Mouse (Mus musculus): ENCODE measurements around the gene Trmt61a.
"Not testable (repeated sequence)": the region's sequence is repeated elsewhere in the genome, so short reads cannot be mapped to it uniquely, and the experiment has no call there.

The Trmt61a gene

DNA sequence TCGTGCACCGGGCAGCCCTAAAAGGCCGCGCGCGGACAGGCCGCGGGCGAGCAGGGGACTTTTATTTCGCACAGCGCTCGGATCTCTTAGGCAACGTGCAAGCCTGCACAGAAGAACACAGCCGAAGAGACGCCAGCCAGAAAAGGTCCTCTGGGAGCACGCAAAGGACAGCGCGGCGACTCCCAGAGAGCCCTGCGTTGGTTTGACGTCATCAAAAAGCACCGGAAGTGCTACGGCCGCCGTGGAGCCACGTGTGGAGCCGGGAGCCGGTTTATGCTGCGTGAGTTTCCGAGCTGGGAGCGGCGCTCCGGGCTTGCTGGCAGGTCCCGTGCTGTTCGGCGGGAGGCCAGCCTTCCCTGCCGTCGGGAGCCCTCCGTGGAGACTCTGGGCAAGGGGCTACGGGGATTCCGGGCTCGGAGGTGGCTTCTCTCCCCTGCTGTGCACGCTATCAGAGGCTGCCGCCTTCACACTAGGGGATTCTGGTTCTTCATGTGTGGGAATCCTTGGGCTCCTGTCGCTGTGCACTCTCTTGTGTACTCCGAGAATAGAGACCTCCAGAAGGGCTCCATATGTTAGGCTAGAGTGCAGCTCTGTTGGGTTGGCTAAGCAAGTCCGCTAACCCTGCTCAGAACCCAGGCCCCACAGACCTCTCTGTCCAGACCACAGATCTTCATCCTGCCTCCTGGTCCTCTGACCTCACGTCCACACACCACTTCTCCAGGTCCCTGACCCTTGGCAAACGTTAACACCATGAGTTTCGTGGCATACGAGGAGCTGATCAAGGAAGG is at the start of gene Trmt61a:
TSS of gene Trmt61a (plus strand) at position 224 of the 788 bp plus-strand sequence.
- peak; percentile 83 to 84 for DNase-seq

DNA sequence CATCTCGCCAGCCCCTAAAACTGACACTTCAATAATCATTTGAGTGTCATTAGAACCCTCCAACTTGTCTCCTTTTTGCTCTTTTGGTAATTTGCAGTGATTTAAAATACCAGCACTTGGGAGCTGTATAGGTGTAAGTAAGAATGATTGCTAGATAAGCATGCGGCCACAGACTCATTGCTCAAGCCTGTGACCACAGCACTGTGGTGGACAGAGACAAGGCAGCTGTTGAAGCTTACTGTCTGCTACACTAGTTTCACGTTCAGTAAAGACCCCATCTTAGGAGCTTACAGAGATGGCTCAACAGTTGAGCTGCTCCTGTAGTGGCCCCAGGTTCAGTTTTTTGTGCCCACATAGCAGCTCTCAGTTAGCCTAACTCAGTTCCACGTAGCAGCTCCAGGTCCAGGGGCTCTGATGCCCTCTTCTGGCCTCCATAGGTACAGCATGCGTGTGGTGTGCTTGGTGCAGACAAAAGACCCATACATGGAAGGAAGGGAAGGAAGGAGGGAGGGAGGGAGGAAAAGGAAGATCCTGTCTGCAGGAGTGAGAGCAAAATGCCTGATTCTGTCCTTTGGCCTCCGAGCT is 29.8 kb upstream of the Trmt61a start:
- DNase-seq, result peak; percentile 48 to 53

DNA sequence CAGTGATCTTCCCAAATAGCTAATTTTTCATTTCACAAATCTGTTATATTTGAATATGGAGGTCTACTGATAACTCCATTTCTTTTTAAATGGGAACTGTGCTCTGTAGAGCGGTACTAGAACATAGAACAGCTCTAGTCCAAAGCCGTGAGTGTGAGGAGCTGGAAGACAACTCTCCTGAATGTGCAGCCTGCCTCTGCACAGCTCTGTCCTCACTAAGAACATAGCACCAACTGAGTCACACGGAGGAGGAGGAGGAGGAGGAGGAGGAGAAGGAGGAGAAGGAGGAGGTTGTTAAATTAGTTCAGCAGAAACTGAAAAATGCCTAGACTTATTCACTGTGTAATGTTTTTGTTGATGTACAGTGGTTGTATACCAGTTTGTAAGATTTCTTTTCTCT is 25.0 kb upstream of the Trmt61a start:
- DNase-seq, result no peak

DNA sequence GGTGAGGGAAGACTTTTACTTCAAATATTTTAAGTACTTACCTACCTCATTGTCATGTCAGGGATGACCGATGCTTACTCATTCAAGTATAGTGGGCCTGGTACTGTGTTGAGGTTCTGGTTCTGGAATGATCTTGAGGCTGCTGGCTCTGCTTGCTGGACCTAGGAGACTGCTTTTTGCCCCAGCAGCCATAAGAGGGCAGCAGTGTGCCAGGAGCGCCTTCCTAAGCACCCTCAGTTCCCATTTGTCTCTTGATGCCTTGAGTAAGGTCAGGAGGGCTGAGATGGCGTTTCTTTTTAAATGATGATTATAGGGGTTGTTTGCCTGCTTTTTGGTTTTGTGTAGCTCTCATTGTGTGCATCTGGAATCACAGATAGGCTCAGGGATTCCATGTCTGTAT is 24.5 kb upstream of the Trmt61a start:
- DNase-seq, result peak; percentile 42 to 47

DNA sequence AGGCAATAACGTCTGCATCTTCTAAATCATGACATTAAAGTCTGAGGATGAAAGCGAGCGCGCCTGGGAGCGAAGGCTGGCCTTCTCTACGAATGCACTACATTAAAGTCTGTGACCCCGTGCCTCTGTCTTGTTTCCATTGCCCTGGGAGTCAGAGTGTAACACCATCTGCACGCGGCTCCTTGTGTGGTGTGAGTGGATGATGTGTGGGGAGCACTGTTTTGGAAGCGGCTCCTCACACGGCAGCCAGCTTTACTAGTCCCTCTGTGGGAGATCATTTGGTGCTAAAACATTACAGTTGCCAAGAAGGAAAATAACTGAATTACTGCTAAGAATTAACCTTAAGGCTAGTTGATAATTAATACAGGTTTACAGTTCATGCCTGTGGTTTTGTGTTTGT is 22.2 kb upstream of the Trmt61a start:
- no peak for DNase-seq

DNA sequence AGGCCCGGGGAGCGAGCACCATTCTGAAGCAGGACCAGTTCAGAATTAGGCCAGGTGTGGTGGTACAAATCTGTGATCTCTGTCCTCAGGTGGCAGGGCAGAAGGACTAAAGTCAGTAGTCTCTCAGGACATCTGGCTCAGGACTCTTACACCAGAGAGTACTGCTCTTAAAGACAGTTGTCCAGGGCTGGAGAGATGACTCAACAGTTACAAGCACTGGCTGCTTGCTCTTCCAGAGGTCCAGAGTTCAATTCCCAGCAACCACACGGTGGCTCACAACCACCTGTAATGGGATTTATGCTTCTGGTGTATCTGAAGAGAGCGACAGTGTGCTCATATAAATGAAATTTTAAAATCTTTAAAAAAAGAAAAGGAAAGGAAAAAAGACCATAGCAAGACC is 18.6 kb upstream of the Trmt61a start:
- no peak for DNase-seq

DNA sequence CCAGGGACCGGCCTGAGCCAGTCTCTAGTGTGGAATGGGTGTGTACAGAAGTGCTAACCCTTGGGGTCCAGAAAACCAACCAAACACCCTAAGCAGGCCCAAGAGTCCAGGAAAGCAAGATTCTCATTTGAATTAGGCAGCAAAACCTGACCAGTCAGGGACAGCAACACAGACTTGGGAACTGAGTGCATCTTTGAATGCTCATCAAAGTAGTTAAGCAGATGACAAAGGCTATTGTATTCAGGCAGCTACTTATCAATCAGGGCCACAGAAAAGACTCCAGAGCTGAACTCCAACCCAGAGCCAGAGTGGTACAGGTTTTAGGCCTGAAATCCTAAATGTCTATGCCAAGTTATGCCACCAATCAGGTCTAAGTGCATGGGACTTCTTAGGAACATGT is 17.3 kb upstream of the Trmt61a start:
- DNase-seq, result no peak

DNA sequence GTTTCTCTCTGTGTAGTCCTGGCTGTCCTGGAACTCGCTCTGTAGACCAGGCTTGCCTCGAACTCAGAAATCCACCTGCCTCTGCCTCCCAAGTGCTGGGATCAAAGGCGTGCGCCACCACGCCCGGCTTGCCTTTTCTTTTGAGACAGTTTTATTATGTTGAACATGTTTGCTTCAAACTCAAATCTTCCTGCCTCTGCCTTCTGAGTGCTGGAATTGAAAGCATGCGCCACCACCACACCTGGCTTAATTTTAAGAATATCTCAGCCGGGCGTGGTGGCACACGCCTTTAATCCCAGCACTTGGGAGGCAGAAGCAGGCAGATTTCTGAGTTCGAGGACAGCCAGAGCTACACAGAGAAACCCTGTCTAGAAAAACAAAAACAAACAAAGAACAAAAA is 16.4 kb upstream of the Trmt61a start:
- not testable (repeated sequence) for DNase-seq

DNA sequence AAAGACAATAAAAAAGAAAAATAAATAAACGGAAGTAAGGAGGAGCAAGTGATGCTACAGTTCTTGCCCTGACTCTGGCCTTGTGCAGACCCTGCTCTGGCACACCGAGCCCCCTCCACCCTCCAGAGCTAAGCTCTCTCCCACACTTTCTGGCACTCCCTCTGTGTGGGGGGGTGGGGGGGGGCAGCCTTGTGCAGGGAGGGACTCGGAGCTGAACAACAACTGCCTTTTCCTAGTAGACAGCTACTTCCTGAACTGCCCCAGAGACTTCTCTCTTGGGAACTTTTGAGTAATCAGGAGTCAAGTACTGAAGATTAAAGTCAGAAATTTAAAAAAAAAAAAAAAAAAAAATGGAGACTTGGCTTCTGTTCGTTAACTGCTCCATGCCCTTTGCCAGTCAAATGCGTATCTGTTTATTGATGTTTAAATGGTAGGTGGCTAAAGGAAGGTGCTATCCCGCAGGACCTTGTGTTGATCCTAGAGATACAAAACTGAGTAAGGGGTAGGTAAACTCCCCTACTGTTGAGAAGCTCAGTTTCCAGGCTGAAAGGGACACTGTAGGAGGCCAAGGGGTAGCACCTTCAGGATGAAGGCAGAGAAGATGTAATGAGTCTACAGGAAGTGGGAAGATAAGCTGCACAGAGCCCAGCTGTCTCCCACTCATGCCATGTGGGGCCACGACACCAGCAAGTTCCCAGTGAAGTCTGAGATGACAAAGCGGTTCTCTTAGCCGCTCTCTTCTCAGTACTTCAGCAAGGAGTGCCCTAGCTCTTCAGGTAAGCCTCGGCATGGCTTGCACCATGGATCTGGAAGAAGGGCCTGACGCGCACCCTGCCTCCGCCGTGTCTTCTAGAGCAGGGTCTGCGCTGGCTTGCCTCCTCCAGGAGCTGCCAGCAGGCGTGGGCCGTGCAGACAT is 14.4 kb upstream of the Trmt61a start:
- DNase-seq, result no peak

DNA sequence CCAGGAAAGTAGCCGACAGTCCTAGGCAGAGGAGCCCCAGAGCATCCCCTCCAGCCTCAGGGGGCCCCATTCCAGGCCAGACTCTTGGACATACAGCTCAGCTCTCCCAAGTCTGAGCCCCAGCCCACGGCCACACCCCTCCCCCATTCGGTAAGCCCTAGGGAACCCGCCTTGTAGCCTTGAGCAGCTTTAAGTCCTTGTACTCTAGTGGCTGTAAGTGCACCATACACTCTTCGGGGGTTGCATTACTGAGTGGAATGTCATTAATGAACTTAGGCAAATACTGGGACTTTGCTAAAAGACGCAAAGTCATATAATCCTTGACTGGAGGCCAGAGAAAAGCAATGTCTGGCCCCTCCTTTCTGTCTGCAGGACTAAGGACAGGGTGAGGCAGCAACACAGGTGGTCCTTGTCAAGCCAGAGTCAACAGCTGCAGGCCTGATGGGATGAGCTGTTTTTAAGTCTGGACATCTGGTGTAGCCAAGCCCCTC is 13.7 kb upstream of the Trmt61a start:
- no peak for DNase-seq

DNA sequence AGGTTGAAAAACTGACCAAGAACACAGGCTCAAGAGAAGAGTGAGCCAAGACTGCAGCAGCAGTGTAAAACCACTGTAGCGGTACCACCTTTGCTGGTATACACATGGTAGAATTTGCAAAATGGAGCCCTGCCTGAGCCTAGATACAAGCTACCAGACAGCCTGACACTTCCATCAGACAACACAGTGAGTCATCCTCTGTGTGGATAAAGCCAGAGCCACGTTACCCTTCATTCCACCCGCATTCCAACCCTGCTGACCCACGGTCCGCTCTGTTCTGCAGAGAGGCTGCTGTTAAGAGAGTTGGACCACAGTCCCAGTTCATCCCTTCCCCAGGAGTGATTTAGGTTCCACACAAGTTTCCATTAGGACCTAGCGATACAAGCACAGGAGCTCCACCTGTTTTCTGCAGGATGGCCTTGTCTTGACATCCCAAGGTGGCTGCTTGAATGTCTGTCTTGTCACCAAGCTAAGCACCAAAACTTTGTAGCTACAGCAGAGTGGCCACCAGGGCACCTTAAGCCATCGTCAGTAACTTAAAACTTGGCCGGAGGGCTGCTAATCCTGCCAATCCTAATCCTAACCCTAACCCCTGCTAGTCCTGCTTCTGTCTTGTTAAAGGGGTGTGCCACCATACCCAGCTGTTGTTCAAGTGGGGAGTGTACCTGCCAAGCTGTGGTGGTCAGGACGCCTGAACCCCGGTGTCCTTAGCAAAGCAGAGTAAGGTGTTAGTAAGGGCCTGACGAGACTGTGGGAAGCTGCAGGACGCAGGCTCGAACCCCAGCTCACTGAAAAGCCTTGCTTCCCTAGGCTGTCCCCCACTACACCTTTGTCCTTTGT is 12.6 kb upstream of the Trmt61a start:
- DNase-seq, result no peak

DNA sequence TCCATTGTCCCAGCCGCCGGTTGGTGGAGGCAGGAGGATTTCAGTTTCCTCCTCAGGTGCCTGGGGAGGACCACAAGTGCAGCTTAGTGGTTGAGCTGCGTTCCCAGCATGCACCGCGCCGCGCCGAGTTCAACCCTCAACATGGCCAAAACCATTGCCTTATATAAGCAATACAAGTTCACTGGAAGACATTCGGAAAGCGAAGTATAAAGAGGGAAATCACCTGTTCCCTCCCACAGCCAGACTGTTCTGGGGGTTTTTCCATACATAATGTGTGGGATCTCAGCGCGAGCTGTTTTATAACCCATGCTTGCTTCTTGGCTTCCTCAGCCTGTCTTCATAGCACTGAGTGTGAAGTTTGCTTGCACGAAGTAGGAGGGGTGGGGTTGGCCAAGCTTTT is 11.5 kb upstream of the Trmt61a start:
- DNase-seq, result no peak

DNA sequence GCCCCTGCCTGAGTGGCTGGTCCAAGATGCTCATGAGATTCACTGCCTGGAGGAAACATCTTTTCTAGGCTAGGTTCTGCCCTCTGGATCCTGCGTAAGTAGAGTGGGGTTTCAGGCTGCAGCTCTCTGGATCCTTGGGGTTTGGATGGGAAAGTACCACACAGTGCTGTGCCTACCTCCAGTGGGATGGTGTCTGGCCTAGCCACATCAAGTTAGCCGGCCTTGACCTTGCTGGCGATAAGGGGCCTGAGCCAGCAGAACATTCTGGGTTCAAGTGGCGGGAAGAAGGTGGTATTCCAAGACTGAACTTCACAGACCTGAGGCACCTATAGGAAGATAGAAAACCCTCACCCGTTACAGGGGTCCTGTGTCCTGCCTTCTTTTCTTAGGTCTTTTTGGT is 10.5 kb upstream of the Trmt61a start:
- no peak for DNase-seq

DNA sequence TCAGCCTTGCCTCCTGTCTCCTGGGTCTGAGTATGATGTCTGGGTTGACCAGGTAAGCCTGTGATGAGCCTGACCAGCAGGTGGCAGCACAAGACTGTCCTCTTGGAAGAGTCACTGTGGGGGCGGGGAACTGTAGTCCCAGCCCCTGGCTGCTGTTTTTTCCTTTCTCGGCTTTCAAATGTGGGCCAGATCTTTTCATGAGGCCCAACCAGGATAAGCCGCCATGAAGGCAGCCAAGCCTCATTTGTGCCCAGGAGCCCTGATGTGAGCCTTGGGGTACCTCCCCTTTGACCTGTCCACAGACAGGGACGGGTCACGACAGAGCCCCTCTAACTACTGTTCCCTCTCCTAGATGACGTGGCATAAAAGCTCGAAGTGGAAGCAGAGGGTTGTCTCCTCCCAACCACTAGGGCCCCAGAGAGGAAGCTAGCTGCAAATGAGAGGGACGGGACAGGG is 9.4 kb upstream of the Trmt61a start:
- DNase-seq, result peak; percentile 91 to 96

DNA sequence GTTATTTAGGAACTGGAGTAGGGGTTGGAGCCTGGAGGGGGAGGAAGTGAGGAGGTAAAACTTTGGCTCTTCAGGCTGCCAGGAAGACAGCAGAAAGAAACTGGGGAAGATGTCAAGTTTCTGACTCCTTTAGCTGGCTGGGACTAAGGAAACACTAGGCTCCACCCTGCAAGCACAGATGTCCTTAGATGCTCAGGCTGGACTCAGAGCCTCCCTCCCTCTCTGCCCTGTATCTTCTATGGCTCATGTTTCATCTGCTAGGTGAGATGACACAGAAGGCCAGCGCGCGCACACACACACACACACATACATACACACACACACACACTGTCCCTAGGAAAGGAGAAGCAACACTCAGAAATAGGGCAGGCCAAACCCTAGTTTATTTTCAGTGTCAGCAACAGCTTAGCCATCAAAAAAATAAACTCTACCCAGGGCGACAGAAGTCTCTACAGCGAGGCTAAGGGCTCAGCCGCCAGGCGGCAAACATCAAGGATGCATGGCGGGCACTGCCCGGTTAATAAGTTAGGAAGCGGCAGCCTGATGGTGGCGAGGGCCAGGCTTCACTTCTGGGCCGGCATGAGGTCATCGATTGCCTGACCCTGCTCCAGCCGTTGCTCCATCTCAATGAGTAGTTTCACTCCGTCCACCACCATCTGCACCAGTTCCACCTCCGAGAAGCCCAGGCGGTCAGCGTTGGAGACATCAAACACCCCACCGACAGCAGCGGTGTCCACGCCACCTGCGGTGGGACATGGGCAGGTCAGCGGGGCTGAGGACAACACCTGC is 8.7 kb upstream of the Trmt61a start:
- no peak for DNase-seq

DNA sequence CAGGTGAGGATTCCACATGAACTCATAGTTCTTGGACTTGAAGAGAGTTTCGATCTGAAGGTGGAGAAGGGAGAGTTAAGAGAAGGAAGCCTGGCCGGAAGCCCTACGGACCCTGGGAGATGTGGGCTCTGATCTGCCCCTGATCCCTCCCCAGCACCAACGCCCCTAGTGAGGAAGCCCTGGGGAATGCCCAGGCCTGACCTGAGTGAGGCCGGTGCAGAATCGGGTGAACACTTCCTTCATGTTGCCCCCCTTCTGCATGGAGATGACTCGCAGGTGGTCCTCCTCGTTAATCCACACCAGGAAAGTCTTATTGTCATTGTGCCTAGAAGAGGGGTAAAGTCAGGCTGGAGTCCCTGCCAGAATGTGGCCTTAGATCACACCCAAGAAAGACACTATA is 7.9 kb upstream of the Trmt61a start:
- no peak for DNase-seq

DNA sequence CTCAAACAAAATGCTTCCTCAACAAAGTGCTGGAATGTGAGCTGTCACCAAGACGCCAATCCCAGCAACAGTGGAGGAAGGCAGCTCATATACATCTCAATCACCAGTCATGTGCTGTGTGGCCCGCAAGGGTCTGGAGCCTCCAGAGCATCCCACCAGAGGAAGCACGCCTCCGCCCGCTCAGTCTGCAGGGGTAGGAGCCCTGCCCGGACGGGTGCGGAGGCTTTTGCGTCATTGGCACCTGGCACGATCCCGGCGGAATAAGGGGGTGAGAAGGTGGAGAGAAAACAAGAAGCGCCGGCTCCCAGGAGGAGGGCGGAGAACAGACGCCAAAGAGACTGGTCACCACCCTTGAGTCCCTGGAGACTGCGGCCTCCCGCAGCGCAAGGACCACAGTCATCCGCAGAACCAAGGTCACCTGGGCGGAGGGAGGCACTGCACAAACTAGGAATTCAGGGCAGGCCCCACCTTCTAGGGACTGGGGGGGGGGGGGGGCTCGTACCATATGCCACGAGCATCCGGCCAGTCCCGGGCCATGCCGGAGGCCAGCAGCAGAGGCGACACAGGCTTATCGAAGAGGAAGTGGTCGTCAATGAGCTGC is 7.4 kb upstream of the Trmt61a start:
- no peak for DNase-seq

DNA sequence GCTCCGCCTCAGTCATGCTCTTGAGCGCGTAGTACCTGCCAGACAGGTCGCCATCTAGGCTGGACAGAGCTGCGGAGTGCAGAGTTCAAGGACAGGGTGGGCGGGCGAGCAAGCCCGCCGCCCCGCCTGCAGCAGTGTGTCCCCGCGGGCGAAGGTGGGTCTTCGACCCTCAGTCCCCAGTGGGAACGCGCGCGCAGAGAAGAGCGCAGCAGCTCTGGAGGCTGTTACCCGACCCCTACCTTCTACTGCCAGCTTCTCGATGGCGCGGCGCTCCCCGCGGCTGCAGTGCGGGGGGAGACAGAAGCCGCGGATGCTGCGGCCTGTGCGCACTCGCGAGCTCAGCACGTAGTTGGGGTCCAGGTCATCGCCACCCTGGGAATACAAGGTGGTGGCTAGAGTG is 6.9 kb upstream of the Trmt61a start:
- DNase-seq, result no peak

DNA sequence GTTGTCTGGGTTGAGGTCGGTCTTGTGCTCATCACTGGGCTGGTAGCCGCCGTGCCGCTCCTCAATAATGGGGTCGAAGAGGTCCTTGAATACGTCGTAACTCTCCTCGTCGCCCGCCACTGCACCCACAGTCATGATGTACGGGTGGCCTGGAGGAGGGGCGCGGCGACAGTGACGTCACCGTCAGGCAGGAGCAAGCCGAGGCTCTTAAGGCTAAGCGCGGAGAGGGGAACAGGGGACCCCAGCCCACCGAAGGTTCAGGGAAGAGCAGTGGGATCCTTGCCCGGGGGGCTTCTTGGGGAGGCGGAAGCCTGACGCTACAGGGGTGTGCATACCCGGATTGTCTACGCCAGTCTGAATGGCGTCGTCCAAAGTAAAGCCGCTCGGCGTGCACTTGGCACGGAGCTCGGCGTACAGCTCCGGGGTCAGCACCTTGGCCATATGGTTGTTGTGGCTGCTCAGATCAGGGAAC is 6.4 kb upstream of the Trmt61a start:
- peak; percentile 64 to 70 for DNase-seq

DNA sequence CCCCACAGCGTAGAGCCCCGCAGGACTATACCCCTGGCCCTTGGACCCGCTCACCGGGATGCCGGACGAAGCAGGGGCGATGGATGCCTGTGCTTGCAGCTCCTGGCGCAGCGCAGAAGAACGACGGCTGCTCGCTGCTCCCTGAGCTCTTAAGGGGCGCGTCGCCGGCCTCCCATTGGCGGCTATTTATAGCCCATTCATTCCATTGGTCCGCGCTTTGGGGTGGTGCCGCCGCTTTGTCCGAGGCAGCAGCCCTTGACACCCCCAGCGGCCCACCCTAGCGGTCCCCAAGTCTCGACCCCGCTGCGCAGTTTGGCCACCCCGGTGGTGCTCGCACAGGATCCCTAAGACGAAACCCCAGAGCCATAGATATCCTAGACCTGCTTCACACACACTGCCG is 5.7 kb upstream of the Trmt61a start, which contains the start of gene Ckb:
TSS of gene Ckb (minus strand) at position 163 of the 400 bp plus-strand sequence.
- peak; percentile 33 to 51 for DNase-seq

DNA sequence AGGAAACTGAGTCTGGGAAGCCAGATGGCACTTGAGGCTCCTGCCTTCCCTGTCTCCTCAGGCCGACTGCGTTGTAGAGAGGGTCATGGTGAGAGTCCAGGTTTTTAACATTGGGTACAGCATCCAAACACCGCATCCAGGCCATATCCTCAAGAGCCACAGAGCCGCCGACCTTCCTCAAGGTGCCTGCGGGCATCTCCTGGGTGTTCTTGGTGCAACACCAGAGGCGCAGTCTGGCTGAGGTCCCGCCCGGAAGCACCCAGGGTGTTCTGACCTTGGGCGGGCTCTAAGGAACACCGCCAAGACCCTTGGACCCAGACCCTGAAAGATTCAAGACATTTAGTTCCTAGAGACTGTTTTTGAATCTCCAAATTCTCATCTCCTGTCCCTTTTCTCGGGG is 5.3 kb upstream of the Trmt61a start:
- no peak for DNase-seq

All from thymus, postnatal 36 days (tissue).